Mouse (Mus musculus) brain, embryonic 14.5 days (tissue): ENCODE results near the gene Copa. TPM values are rescaled to one million over a fixed set of nuclear protein-coding genes. Genes with fewer than 3 reads are reported as not detected.

Experiments
- DNase-seq: peaks from one replicate; pipeline ENCODE4 v3.0.0-alpha.2; 2011; ENCODE audit warnings: low read depth
- CTCF ChIP-seq: fragments of 200-500 bp; IDR thresholded peaks from 2 replicates; pipeline ENCODE4 v1.5.1; 2012; ENCODE audit warnings: inconsistent platforms, mild to moderate bottlenecking, moderate library complexity, borderline replicate concordance; ENCODE audit not compliant: insufficient read depth, insufficient read length; ENCODE audit errors: extremely low read depth
- POLR2A ChIP-seq: fragments of 200-500 bp; IDR thresholded peaks from 2 replicates; pipeline ENCODE4 v1.6.1; 2012; ENCODE audit warnings: mild to moderate bottlenecking, inconsistent platforms, borderline replicate concordance; ENCODE audit not compliant: poor library complexity, insufficient read depth, insufficient read length, severe bottlenecking; ENCODE audit errors: extremely low read depth
- polyA plus RNA-seq: library from polyadenylated mRNA; depleted of rRNA; stranded (reverse); fragments of >200 nt; gene quantifications from 2 replicates; pipeline ENCODE4 v1.2.3, GENCODE M21; 2012

Copa gene
- polyA plus RNA-seq, 1 experiment, result 135 TPM

DNA sequence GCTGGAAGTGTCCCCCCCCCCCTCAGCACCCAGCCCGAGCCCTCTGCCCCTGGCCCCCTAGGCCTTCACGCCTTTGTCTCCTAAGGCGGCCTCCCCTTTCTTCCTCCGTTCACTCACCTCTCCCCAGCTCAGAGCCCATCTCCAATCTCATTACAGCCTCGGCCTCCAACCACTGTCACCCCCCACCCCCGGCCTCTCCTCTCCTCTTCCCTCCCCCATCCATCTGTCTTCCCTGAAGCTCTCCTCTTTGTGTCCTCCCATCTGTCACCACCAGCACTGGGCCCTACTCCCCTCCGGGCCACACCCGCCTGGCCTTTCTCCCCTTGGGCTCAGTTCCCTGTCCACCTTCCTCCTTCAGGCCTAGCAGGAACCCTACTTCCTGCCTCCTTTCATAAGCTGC lies 21.1 kb upstream of the Copa start:
- TF ChIP-seq CTCF (no peak), POLR2A (no peak)
- DNase-seq, result peak; percentile 79

DNA sequence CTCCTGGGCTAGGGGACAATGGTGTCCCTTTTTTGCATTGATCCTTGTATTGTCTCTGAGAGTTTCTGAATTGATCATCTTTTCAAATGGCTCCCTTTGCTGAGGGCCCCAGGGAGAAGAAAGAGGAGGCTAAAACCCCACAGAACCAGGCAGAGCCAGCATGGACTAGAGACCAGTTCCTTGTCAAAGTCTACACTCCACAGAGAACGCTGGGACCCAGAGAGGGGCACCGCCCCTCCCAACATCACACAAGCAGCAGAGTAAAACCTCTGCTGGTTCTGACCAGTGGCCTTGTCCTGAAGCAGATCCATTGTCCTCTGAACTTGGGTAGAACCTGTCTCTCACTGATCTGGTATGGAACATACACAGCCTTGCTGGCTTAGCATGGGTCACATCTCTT lies 20.2 kb upstream of the Copa start:
- DNase-seq, result no peak
- TF ChIP-seq POLR2A, result no peak
- TF ChIP-seq CTCF, result no peak

DNA sequence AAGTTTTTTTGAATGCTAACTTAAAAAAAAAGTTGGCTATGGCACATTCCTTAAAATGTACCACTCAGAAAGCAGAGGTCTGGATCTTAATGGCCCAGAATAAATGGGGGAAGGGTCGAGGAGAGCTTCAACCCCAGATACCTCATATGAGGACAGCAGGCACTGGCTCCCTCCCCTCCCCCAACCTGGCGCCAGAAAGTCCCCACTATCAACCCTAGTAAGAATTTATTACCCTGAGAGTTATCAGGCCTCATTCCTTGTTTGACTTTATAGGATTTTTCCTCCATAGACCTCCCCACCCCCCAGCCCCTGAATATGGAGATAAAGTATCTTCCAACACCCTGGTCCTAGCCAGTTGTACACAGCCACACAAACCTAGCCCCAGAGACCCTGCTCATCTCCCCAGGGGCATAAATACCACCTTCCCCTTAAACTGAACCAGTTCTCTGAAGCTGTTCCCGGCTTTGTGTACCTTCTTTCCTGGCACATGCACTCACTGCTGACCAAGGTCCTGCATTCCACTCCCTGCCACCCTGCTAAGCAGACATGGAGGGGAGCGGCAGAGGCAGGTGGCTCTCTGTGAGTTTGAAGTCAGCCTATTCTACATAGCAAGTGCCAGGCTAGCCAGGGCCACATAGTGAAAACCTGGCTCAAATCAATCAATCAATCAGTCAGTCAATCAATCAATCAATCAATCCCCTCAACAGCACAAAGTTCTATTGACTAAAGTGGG lies 18.9 kb upstream of the Copa start:
- no peak for DNase-seq
- TF ChIP-seq POLR2A, result no peak
- no peak for TF ChIP-seq CTCF

DNA sequence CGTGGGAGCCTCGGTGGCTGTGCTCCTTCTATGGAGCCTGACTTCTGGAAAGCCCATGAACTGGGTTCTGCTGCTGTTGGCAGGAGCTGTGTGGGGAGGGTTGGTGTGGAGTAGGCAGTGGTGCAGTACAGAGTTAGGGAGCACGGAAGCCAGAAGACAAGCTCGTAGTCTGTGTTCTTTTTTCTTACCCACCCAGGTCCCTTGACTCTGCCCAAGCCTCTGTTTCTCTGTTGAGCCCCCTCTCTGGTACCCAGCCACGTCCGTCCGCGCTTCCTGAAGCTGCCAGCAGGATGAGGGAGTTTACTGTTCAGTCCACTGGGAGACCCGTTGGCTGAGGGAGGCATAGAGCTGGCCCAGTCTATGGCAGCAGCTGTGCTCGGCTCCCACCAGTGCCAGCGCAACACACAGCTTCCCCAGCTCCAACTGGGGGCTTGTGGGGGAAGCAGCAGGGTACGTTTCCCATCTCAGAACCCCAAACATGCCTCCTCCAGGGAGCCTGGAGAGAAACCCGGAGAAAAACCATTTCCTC lies 17.7 kb upstream of the Copa start:
- TF ChIP-seq CTCF (0 out of 2 replicates have a peak, but pooled peaks have one; percentile 7), POLR2A (no peak)
- DNase-seq, result peak; percentile 71

DNA sequence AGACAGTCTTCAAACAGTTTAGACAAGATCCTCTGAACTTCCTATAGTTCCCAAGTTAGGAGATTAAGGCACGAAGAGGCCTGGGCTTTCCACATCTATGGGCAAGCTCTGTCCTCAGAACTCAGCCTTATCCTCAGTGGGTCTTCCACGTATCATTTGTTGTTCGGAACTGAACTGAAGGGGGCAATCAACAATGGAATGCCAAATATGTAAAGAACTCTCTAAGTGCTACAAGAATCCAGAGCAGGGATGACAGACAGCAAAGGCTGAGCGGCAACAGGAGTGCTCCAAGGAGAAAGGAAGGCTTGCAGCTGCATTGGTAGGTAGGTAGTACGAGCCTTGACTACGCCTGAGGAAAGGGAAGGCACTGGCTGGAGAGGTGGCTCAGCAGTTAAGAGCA lies 12.1 kb upstream of the Copa start:
- DNase-seq, result no peak
- TF ChIP-seq CTCF (no peak), POLR2A (no peak)

DNA sequence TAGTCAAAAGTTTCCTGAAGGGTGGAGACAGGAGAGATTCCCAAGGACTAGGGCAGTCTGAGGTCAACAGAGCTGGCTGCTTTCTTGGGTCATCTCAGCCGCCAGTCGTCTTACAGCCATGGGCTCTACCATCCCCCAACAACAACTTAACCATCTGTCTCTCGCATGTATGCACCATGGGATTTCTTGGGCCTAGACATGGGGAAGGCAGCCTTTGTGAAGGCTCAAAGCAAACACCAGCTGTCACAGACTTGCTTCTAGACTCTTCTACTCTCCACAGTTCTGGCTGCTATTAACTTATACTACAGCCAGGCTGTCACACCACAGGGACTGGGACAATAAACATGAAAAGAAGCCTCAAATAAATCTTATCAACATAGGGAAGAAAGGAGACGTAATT lies 10.8 kb upstream of the Copa start:
- TF ChIP-seq POLR2A (no peak), CTCF (no peak)
- DNase-seq, result peak; percentile 78

DNA sequence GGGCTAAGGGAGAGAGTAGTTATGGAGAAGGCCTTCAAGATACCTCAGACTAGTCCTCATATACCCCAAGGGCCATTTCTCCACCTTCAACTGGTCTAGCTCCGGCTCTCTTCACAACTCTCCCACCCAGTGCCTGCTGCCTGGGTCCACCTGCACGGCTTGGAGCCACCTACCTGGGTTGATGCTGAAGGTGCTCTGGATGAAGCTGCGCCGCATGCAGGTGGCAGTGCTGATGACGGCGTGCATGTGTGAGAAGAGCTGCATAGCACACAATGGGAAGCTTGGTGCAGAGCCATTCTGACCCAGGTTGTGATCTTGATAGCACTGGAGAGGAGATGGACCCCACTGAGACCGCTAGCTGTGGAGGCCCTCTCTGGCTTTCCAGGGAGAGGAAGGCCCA lies 9.7 kb upstream of the Copa start:
- TF ChIP-seq POLR2A (no peak), CTCF (no peak)
- no peak for DNase-seq

DNA sequence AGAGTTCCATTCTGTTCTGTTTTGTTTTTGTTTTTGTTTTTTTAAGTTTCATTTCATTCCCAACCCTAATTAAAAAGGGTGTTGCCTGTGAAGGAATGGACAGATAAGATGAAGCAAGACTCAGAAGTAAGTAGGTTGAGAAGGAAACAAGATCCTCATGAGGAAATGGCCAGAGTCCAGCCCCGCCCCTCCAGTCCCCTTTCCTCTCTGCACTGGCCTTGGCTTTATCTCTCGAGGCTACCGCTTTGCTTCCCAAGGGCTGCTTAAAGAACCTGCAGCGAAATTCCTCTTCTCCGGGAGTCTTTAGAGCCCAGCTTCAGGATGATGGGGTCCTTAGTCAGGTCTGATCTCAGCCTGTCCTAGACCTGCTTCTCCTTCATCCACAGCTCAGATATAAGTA lies 4.3 kb upstream of the Copa start:
- no peak for DNase-seq
- no peak for TF ChIP-seq POLR2A
- TF ChIP-seq CTCF, result no peak

DNA sequence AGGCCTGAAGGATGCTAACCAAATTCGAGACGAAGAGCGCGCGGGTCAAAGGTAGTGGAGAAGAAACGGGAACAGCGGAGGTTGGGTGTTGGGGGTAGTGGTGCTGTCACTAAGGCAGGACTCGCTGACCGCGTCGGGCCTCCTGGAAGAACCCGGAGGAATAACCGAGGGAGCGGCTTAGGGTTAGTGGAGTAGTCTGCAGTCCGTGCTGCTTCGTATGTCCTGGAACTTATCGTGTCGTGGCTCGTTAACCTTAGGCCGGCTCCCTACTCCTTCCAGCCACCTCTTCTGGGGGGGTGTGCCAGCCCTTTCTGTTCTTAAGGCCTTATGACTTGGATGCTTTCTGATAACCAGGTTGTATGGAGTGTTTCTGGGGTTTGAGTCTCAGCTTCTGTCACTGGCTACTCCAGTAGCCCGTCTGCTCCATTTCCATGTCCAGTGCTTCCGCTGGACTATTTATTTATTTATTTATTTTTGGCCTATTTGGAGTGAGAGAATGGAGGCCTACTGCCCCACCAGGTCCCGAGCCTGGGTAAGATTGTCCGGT lies 643 bp downstream of the Copa start:
- no peak for TF ChIP-seq POLR2A

DNA sequence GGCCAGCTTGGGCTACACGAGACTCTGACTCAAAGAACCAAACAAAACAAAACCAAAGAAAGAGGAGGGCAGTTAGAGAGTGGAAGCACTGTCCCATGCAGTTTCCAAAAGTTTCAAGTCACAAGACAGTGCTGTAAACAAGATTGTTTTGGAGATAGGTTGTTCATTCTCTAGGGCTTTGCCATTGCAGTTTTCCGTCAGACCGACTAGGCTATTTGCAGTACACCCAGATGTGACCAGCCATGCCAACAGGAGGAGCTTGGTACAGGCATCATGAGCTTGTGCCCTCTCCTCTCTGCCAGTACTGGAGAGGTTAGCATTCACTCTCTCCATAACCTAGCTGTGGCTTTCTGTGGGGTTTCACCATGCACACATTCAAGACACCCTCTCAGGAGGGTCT lies 11.2 kb downstream of the Copa start:
- no peak for TF ChIP-seq POLR2A
- no peak for TF ChIP-seq CTCF
- no peak for DNase-seq

More for the DNA sequence above, 643 bp downstream of the Copa start:
- no peak for DNase-seq

DNA sequence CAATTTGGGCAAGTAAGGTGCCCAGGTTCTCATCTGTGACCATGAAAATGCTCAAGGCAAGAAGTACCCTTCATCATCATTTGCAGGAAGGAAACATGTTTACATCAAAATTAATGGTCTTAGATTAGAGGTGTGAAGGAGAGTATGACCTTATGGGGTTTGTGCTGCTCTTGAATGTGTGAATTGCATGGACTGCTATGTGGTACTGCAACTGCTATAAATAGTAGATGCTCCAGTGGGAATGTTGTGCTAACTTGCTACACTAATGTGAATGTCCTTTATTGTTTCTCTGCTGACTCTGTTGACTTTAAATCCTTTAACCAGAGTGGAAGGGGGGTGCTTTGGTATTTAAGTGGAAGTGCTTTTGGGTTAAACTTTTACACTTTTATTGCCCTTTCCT lies 12.0 kb downstream of the Copa start:
- TF ChIP-seq CTCF (no peak), POLR2A (no peak)
- DNase-seq, result no peak

DNA sequence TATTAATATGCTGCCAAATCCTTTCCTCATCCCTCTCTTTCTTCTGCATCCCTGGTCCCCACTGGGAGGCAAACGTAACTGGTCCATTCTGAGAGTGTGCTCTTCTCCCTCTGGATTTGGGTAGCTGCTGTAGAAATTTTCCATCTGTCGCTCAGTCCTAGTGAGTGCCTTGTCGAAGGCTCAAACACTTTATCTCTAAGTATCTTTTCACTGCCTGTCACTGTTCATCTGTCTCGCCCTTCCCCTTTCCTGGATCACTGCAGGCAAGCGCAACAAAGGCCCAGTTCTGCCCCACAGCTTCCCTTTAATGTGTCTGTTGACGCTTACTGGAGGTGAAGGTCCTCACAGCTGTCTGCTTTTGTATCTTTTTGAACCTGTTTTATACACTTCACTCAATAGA lies 12.9 kb downstream of the Copa start:
- DNase-seq, result peak; percentile 59

DNA sequence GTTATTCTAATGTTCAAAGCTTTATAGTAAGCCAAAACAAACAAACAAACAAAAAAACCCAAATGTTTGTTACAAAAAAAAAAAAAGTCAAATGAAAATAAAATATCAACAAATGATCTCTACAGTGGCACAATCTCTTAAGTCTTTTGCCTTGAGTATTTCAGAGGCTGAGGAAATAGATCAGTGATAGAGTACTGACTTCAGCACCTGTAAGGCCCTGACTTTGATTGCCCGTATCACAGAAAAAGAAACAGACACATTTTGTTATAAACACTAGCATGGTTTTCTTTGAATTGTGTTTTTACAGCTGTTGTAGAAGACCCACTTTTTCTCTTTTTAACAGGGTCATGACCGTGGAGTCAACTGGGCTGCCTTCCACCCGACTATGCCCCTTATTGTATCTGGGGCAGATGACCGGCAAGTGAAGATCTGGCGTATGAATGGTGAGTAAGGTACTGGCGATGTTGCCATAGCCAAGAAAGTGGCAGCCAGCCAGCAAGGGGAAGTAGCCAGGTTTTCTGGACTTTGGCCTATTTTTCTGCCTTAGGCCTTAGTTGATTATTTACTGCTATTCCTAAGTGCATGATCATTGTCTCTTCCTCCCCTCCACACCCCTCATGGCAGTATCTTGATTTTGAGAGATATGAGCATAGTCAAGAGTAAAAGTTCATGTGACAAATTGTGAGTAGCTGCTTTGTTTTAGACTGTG lies 17.1 kb downstream of the Copa start:
- no peak for DNase-seq
- TF ChIP-seq POLR2A, result no peak
- no peak for TF ChIP-seq CTCF

More for the DNA sequence above, 12.9 kb downstream of the Copa start:
- TF ChIP-seq POLR2A (no peak), CTCF (no peak)
